Mouse (Mus musculus) heart, adult 11 months (tissue): Measurements from ENCODE around the gene Fam151a.
"Not testable (repeated sequence)": the region's sequence is repeated elsewhere in the genome, so short reads cannot be mapped to it uniquely, and the experiment has no call there.

Experiments
- DNase-seq: peaks from one replicate; pipeline ENCODE4 v3.0.0; 2022

Gene Fam151a

GRCm38 (mm10) chr4:106778116-106778788, 44.6 kb downstream of the Fam151a start:
- peak; percentile 100 for DNase-seq

- peak; percentile 92 for DNase-seq
Measured at GRCm38 (mm10) chr4:106780045-106780444, 46.4 kb downstream of the Fam151a start.

GRCm38 (mm10) chr4:106783137-106783536, 49.4 kb downstream of the Fam151a start:
- no peak for DNase-seq

GRCm38 (mm10) chr4:106784806-106785205, 51.1 kb downstream of the Fam151a start:
- peak; percentile 77 for DNase-seq

- no peak for DNase-seq
Measured at GRCm38 (mm10) chr4:106785345-106785744, 51.7 kb downstream of the Fam151a start.

- peak; percentile 96 for DNase-seq
Measured at GRCm38 (mm10) chr4:106785753-106786540, 52.3 kb downstream of the Fam151a start.

- peak; percentile 95 for DNase-seq
Measured at GRCm38 (mm10) chr4:106787830-106788229, 54.1 kb downstream of the Fam151a start.

- no peak for DNase-seq
Measured at GRCm38 (mm10) chr4:106788627-106789026, 54.9 kb downstream of the Fam151a start.

- DNase-seq, result no peak
Measured at GRCm38 (mm10) chr4:106789705-106790104, 56.0 kb downstream of the Fam151a start.

GRCm38 (mm10) chr4:106790218-106790617, 56.5 kb downstream of the Fam151a start:
- DNase-seq, result not testable (repeated sequence)

- DNase-seq, result no peak
Measured at GRCm38 (mm10) chr4:106790938-106791337, 57.2 kb downstream of the Fam151a start.

GRCm38 (mm10) chr4:106792276-106792675, 58.6 kb downstream of the Fam151a start:
- no peak for DNase-seq

- DNase-seq, result not testable (repeated sequence)
Measured at GRCm38 (mm10) chr4:106793826-106794225, 60.1 kb downstream of the Fam151a start.

GRCm38 (mm10) chr4:106794247-106794646, 60.6 kb downstream of the Fam151a start:
- DNase-seq, result no peak

- no peak for DNase-seq
Measured at GRCm38 (mm10) chr4:106795289-106795688, 61.6 kb downstream of the Fam151a start.
